Mouse (Mus musculus) MEL (cell line): ENCODE measurements around the gene Srrm3.

Experiments
- CTCF ChIP-seq, 3 experiments: IDR thresholded peaks in 2 of 3; conservative IDR thresholded peaks in 1 of 3; 2 replicates each; pipeline ENCODE4 v1.5.1; 2011 to 2012; ENCODE audit warnings: low read length in 3 of 3, low read depth in 2 of 3, mild to moderate bottlenecking in 2 of 3, improper control_type of control experiment in 1 of 3, inconsistent platforms in 1 of 3, mixed read lengths in 1 of 3, moderate library complexity in 1 of 3; ENCODE audit not compliant: control insufficient read depth in 1 of 3, insufficient read depth in 1 of 3, poor library complexity in 1 of 3, severe bottlenecking in 1 of 3
- MEF2A ChIP-seq: IDR thresholded peaks from 2 replicates; pipeline ENCODE4 v1.6.1; 2014; ENCODE audit warnings: low read depth, mild to moderate bottlenecking, inconsistent platforms, low read length, improper control_type of control experiment; ENCODE audit not compliant: poor library complexity, insufficient replicate concordance, severe bottlenecking; ENCODE audit errors: extremely low read depth
- MYC ChIP-seq: IDR thresholded peaks from 2 replicates; pipeline ENCODE4 v1.6.1; 2011; ENCODE audit warnings: low read depth, mild to moderate bottlenecking, low read length, improper control_type of control experiment, moderate library complexity
- POLR2A ChIP-seq, 2 experiments: IDR thresholded peaks; 2 replicates each; pipeline ENCODE4 v1.6.1; 2011 to 2012; ENCODE audit warnings: low read length in 2 of 2, mild to moderate bottlenecking in 2 of 2, control low read depth in 1 of 2, improper control_type of control experiment in 1 of 2, low read depth in 1 of 2, moderate library complexity in 1 of 2; ENCODE audit not compliant: control insufficient read depth in 1 of 2, insufficient read depth in 1 of 2, poor library complexity in 1 of 2
- ZC3H11A ChIP-seq: IDR thresholded peaks from 2 replicates; pipeline ENCODE4 v1.6.1; 2012; ENCODE audit warnings: low read depth, mild to moderate bottlenecking, inconsistent platforms, low read length, improper control_type of control experiment

DNA sequence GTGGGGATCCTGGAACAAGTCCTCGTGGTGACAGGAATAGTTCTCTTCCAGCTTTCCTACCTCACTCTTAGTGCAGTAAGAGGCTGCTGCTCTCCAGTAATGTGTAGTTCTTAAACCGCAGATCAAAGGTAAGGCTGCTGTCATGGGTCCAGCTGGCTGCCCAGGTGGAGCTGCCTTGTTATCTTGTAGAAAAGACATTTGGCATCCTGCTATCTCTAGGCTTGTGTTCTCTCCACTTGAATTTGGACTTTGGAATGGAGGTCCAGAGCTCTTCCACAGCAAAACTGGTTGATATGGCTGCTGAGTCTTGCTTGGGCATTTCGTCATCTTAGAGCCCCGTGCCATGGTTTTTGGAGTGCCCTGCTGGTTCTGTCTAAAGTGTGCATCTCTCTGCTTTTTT, 23.8 kb upstream of the Srrm3 start:
- no peak for TF ChIP-seq CTCF (IDR thresholded peaks at IDR 0.05 in 2 of 3, conservative IDR thresholded peaks at IDR 0.05 in 1 of 3; ENCODE audit: control insufficient read depth in 1 of 3, insufficient read depth in 1 of 3, low read depth in 2 of 3, low read length in 3 of 3, poor library complexity in 1 of 3, severe bottlenecking in 1 of 3)
- TF ChIP-seq MEF2A = no peak
- no peak for TF ChIP-seq ZC3H11A
- no peak; a peak in 1 of 4 replicates for TF ChIP-seq POLR2A (IDR thresholded peaks at IDR 0.05; ENCODE audit: control insufficient read depth in 1 of 2, insufficient read depth in 1 of 2, low read depth in 1 of 2, low read length in 2 of 2, poor library complexity in 1 of 2)
- no peak for TF ChIP-seq MYC
